Mouse (Mus musculus): ENCODE measurements around the gene Tmem160.

- TF ChIP-seq EP300 (IDR thresholded peaks at IDR 0.05; ENCODE audit: low read depth), result no peak
- TF ChIP-seq CTCF (IDR thresholded peaks at IDR 0.05; ENCODE audit: low read depth), result no peak
These were observed 19.1 kb upstream of the Tmem160 start for GRCm38 (mm10) chr7:16433352-16433971.

Data from liver, postnatal 0 days (tissue).